Mouse (Mus musculus) heart, embryonic 16.5 days (tissue): ENCODE results near the gene Hoxc10. TPM values are rescaled to one million over a fixed set of nuclear protein-coding genes. Genes with fewer than 3 reads are reported as not detected.

Experiments used
- ATAC-seq: fragments of 200-750 bp; cut with Nextera tagmentation; replicated peaks from 2 replicates; pipeline ENCODE4 v1.8.0; 2017; ENCODE audit warnings: moderate number of reproducible peaks; ENCODE audit not compliant: insufficient read depth, low FRiP score; ENCODE audit errors: extremely low read depth
- H3K27ac ChIP-seq: fragments of 300-500 bp; sonication (generic); 2 replicates; pipeline ENCODE4 v1.5.1; 2014; ENCODE audit warnings: mild to moderate bottlenecking, low read length, control low read depth, moderate library complexity
- H3K27me3 ChIP-seq: fragments of 300-500 bp; sonication (generic); 2 replicates; pipeline ENCODE4 v1.6.1; 2014; ENCODE audit warnings: low read length, mixed read lengths; ENCODE audit not compliant: control insufficient read depth, insufficient read depth
- H3K36me3 ChIP-seq: fragments of 300-500 bp; sonication (generic); 2 replicates; pipeline ENCODE4 v1.6.1; 2014; ENCODE audit not compliant: control insufficient read depth, insufficient read depth
- H3K4me1 ChIP-seq: fragments of 300-500 bp; sonication (generic); 2 replicates; pipeline ENCODE4 v1.6.1; 2014; ENCODE audit warnings: low read length, mixed read lengths; ENCODE audit not compliant: control insufficient read depth, insufficient read depth
- H3K4me2 ChIP-seq: fragments of 300-500 bp; sonication (generic); 2 replicates; pipeline ENCODE4 v1.6.1; 2014; ENCODE audit warnings: low read depth, mild to moderate bottlenecking, control low read depth, low read length
- H3K4me3 ChIP-seq: fragments of 300-500 bp; sonication (generic); 2 replicates; pipeline ENCODE4 v1.5.1; 2014; ENCODE audit warnings: mild to moderate bottlenecking, control low read depth, low read length
- H3K9ac ChIP-seq: fragments of 300-500 bp; sonication (generic); 2 replicates; pipeline ENCODE4 v1.6.1; 2014; ENCODE audit warnings: low read length, control low read depth
- H3K9me3 ChIP-seq: fragments of 300-500 bp; sonication (generic); replicated peaks from 2 replicates; pipeline ENCODE4 v1.6.1; 2016; ENCODE audit warnings: low read length; ENCODE audit not compliant: control insufficient read depth
- WGBS: fragments of 180-500 bp; shearing (Covaris S2); extraction: QIAGEN DNeasy Blood & Tissue Kit; methylation state at CpG from one replicate; pipeline ENCODE4 v1.1.7; 2014; 5-methylcytosine and 5-hydroxymethylcytosine counted together
- polyA plus RNA-seq: library from polyadenylated mRNA; unstranded; fragments of >200 nt; fragmentation: Nextera tagmentation; extraction: Ambion mirVana; gene quantifications from 2 replicates; pipeline ENCODE4 v1.2.1, GENCODE M21; 2015

Hoxc10 gene
- polyA plus RNA-seq, 1 experiment from 2014 or later, result not detected

GRCm38 (mm10) chr15:102999183-102999831 lies 32.7 kb downstream of the Hoxc10 start:
- peaks cover 10% of the 10 kb centered on the region; the same call in 1 of the 2 replicates for H3K4me1 ChIP-seq
- no peaks in the 10 kb centered on the region for H3K9me3 ChIP-seq
- H3K27ac ChIP-seq, result no peak overlapping the region
- H3K9ac ChIP-seq, result peak overlapping the region; percentile 68
- H3K4me3 ChIP-seq, result peak overlapping the region; percentile 59
- no peaks in the 10 kb centered on the region for H3K36me3 ChIP-seq
- ATAC-seq, result peak; percentile 68
- H3K27me3 ChIP-seq, result peaks cover 93% of the 10 kb centered on the region
- H3K4me2 ChIP-seq, result peak overlapping the region; percentile 76
- 3% methylated on average over 33 of the region's 33 CpGs for WGBS

- Histone ChIP-seq H3K4me3 (peak overlapping the region; percentile 59), H3K27ac (no peak overlapping the region), H3K27me3 (peaks cover 93% of the 10 kb centered on the region), H3K9ac (no peak overlapping the region), H3K9me3 (no peaks in the 10 kb centered on the region), H3K4me2 (peak overlapping the region; percentile 76; the same call in 1 of the 2 replicates), H3K36me3 (no peaks in the 10 kb centered on the region), H3K4me1 (peaks cover 10% of the 10 kb centered on the region; the same call in 1 of the 2 replicates)
- WGBS, result 24% methylated on average over 10 of the region's 11 CpGs
- ATAC-seq, result no peak
Measured at GRCm38 (mm10) chr15:102999955-103000354, 33.4 kb downstream of the Hoxc10 start.

- Histone ChIP-seq H3K4me3 (no peak overlapping the region), H3K36me3 (no peaks in the 10 kb centered on the region), H3K4me2 (0 out of 2 replicates have a peak overlapping the region, but pooled peaks have one; percentile 4), H3K9me3 (no peaks in the 10 kb centered on the region), H3K9ac (no peak overlapping the region), H3K27me3 (peaks cover 92% of the 10 kb centered on the region), H3K27ac (no peak overlapping the region), H3K4me1 (peaks cover 10% of the 10 kb centered on the region; the same call in 1 of the 2 replicates)
- WGBS, result 16% methylated on average over 24 of the region's 24 CpGs
- no peak for ATAC-seq
Measured at GRCm38 (mm10) chr15:103000501-103000901, 33.9 kb downstream of the Hoxc10 start.

- no peaks in the 10 kb centered on the region for H3K9me3 ChIP-seq
- 0 out of 2 replicates have a peak, but pooled peaks have one; percentile 37 for ATAC-seq
- H3K36me3 ChIP-seq, result no peaks in the 10 kb centered on the region
- WGBS, result 34% methylated on average over 2 of the region's 2 CpGs
- no peak overlapping the region for H3K4me3 ChIP-seq
- peaks cover 10% of the 10 kb centered on the region; the same call in 1 of the 2 replicates for H3K4me1 ChIP-seq
- peak overlapping the region; percentile 6; the same call in 1 of the 2 replicates for H3K4me2 ChIP-seq
- H3K27me3 ChIP-seq, result peaks cover 93% of the 10 kb centered on the region
- H3K9ac ChIP-seq, result no peak overlapping the region
- H3K27ac ChIP-seq, result no peak overlapping the region
Measured at GRCm38 (mm10) chr15:103001370-103001769, 34.8 kb downstream of the Hoxc10 start.

GRCm38 (mm10) chr15:103002156-103002555 lies 35.6 kb downstream of the Hoxc10 start:
- Histone ChIP-seq H3K36me3 (no peaks in the 10 kb centered on the region), H3K9me3 (no peaks in the 10 kb centered on the region), H3K4me1 (peaks cover 10% of the 10 kb centered on the region; the same call in 1 of the 2 replicates), H3K9ac (no peak overlapping the region), H3K27me3 (peaks cover 94% of the 10 kb centered on the region), H3K4me3 (no peak overlapping the region), H3K4me2 (no peak overlapping the region), H3K27ac (no peak overlapping the region)
- WGBS, result 40% methylated on average over 4 of the region's 4 CpGs
- no peak for ATAC-seq

- H3K36me3 ChIP-seq, result no peaks in the 10 kb centered on the region
- H3K4me1 ChIP-seq, result peaks cover 10% of the 10 kb centered on the region; the same call in 1 of the 2 replicates
- H3K9me3 ChIP-seq, result no peaks in the 10 kb centered on the region
- WGBS, result 21% methylated on average over 13 of the region's 13 CpGs
- ATAC-seq, result no peak
- no peak overlapping the region for H3K9ac ChIP-seq
- no peak overlapping the region for H3K4me3 ChIP-seq
- H3K27ac ChIP-seq, result no peak overlapping the region
- H3K4me2 ChIP-seq, result no peak overlapping the region
- H3K27me3 ChIP-seq, result peaks cover 94% of the 10 kb centered on the region
Measured at GRCm38 (mm10) chr15:103002821-103003448, 36.3 kb downstream of the Hoxc10 start.

- ATAC-seq, result no peak
Measured at GRCm38 (mm10) chr15:103005308-103005707, 38.7 kb downstream of the Hoxc10 start.

GRCm38 (mm10) chr15:103005797-103006196 lies 39.2 kb downstream of the Hoxc10 start:
- no peaks in the 10 kb centered on the region for H3K36me3 ChIP-seq
- peaks cover 91% of the 10 kb centered on the region for H3K27me3 ChIP-seq
- no peak overlapping the region for H3K9ac ChIP-seq
- no peaks in the 10 kb centered on the region for H3K9me3 ChIP-seq
- no peak for ATAC-seq
- no peak overlapping the region for H3K4me2 ChIP-seq
- no peak overlapping the region for H3K4me3 ChIP-seq
- H3K4me1 ChIP-seq, result peaks cover 4% of the 10 kb centered on the region; the same call in 1 of the 2 replicates
- H3K27ac ChIP-seq, result no peak overlapping the region
- 9% methylated on average over 5 of the region's 5 CpGs for WGBS

More at GRCm38 (mm10) chr15:103005308-103005707, 38.7 kb downstream of the Hoxc10 start:
- Histone ChIP-seq H3K27ac (no peak overlapping the region), H3K27me3 (peaks cover 90% of the 10 kb centered on the region), H3K4me2 (no peak overlapping the region), H3K4me3 (no peak overlapping the region), H3K9me3 (no peaks in the 10 kb centered on the region), H3K4me1 (peaks cover 4% of the 10 kb centered on the region; the same call in 1 of the 2 replicates), H3K36me3 (no peaks in the 10 kb centered on the region), H3K9ac (no peak overlapping the region)
- WGBS, result 3% methylated on average over 17 of the region's 17 CpGs

GRCm38 (mm10) chr15:103006326-103006725 lies 39.7 kb downstream of the Hoxc10 start:
- Histone ChIP-seq H3K4me1 (peaks cover 3% of the 10 kb centered on the region; the same call in 1 of the 2 replicates), H3K9me3 (no peaks in the 10 kb centered on the region), H3K27me3 (peaks cover 91% of the 10 kb centered on the region), H3K27ac (no peak overlapping the region), H3K36me3 (no peaks in the 10 kb centered on the region), H3K4me2 (no peak overlapping the region), H3K9ac (no peak overlapping the region), H3K4me3 (no peak overlapping the region)
- no peak for ATAC-seq
- WGBS, result 26% methylated on average over 1 of the region's 1 CpGs
